Mouse (Mus musculus): ENCODE data around the gene Fdps. TPM values are rescaled to one million over a fixed set of nuclear protein-coding genes. Genes with fewer than 3 reads are reported as not detected.
"Not testable (repeated sequence)": the region's sequence is repeated elsewhere in the genome, so short reads cannot be mapped to it uniquely, and the experiment has no call there.

Fdps gene
- polyA plus RNA-seq, 1 experiment from 2014 or later: 340 TPM

DNA sequence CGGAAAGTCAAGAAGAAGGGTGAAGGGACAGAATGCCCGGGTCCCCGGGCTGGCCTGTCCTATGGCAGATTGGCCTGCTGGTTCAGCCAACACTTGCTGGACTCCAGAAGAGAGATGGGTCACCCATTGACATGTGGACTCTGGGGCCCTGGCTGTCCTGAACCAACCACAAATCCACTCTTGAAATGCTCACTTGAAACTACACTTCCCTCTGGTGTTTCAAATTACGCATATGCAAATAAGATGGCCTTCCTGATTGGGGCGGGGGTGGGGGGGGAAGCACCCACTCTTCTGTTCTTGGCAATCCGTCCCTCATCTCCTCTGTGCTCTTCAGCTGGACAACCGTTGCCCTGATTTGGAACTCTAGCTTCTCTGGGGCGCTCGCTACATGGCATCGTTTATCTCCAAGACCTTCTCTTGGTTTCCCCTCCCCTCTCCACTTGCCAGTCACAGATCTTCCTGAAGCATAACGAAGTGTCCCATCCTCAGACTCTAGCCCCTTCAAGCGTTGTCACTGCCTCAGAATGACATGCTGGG is 17.0 kb downstream of the Fdps start:
- H3K9ac ChIP-seq (ENCODE audit: low read length): no peak overlapping the region
- no peak overlapping the region for H3K27ac ChIP-seq (ENCODE audit: low read length)
- H3K4me2 ChIP-seq (ENCODE audit: low read depth, low read length): no peak overlapping the region
- peaks cover 16% of the 10 kb centered on the region for H3K4me1 ChIP-seq (ENCODE audit: control insufficient read depth, insufficient read depth, low read length)
- no peak for ATAC-seq (ENCODE audit: insufficient read depth, low FRiP score)
- no peak overlapping the region for H3K4me3 ChIP-seq (replicated peaks; ENCODE audit: low read length)
- H3K36me3 ChIP-seq (ENCODE audit: control insufficient read depth, insufficient read depth, low read length): no peaks in the 10 kb centered on the region; the same call in 1 of the 2 replicates
- 83% methylated on average over 12 of the region's 12 CpGs for WGBS
- H3K27me3 ChIP-seq (ENCODE audit: control insufficient read depth, insufficient read depth, low read length): no peaks in the 10 kb centered on the region
- H3K9me3 ChIP-seq (replicated peaks; ENCODE audit: control insufficient read depth, low read length): no peaks in the 10 kb centered on the region

DNA sequence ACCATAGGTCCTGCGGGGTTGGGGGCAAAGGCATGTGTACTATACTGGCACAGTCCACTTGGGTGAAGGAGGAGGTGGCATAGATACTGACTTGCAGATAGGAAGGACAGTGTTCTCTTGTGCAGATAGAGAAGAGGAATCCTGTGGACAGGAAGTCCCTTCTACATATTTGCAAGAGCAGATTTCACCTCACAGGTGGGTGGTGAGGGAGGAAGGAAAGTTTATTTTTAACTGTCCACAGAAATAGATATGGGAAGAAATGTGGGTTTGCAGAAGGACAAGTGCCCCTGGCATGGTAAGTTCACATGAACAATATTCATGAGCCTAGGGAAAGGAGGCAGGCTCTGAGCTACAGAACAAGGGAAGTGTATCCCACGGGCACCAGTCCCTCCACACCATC is 17.6 kb downstream of the Fdps start:
- no peak for ATAC-seq (ENCODE audit: insufficient read depth, low FRiP score)
- Histone ChIP-seq H3K27ac (ENCODE audit: low read length) (no peak overlapping the region), H3K4me3 (replicated peaks; ENCODE audit: low read length) (no peak overlapping the region), H3K4me2 (ENCODE audit: low read depth, low read length) (no peak overlapping the region), H3K9me3 (replicated peaks; ENCODE audit: control insufficient read depth, low read length) (no peaks in the 10 kb centered on the region), H3K27me3 (ENCODE audit: control insufficient read depth, insufficient read depth, low read length) (no peaks in the 10 kb centered on the region), H3K4me1 (ENCODE audit: control insufficient read depth, insufficient read depth, low read length) (peaks cover 11% of the 10 kb centered on the region), H3K9ac (ENCODE audit: low read length) (no peak overlapping the region), H3K36me3 (ENCODE audit: control insufficient read depth, insufficient read depth, low read length) (peaks cover 3% of the 10 kb centered on the region; the same call in 1 of the 2 replicates)
- WGBS: 82% methylated on average over 2 of the region's 2 CpGs

DNA sequence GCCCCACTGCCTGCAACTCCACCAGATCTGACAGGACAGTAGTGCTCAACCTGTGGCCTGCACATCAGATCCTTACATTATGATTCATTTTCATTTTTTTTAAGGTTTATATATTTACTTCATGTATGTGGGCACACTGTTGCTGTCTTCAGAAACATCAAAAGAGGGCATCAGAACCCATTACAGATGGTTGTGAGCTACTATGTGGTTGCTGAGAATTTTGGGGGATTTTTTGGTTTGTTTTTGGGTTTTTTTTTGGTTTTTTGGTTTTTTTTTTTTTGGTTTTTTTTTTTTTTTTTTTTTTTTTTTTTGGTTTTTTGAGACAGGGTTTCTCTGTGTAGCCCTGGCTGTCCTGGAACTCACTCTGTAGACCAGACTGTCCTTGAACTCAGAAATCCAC is 19.5 kb downstream of the Fdps start:
- H3K9ac ChIP-seq (ENCODE audit: low read length); ATAC-seq (ENCODE audit: insufficient read depth, low FRiP score); H3K36me3 ChIP-seq (ENCODE audit: control insufficient read depth, insufficient read depth, low read length); H3K4me2 ChIP-seq (ENCODE audit: low read depth, low read length); H3K9me3 ChIP-seq (replicated peaks; ENCODE audit: control insufficient read depth, low read length); H3K27me3 ChIP-seq (ENCODE audit: control insufficient read depth, insufficient read depth, low read length); H3K27ac ChIP-seq (ENCODE audit: low read length); H3K4me3 ChIP-seq (replicated peaks; ENCODE audit: low read length); H3K4me1 ChIP-seq (ENCODE audit: control insufficient read depth, insufficient read depth, low read length): not testable (repeated sequence)

DNA sequence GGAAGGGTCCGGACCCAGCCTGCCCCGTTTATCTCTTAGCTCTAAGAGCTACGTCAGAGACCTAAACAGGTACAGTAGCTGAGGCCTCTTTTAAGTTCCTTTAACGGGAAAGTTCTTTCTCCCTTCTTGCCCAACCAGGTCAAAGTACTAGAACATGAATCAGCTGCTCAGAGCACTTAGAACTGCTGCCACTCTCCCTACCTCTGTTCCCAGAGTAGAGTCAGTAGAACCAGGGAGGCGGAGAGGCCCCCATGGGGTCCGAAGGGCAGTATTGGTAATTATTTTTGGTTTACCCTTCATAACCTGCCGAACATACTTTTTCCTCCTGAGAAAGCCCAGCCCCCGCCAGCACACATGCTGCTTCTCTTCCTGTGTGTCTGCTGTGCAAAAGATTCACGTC is 24.4 kb downstream of the Fdps start:
- Histone ChIP-seq H3K9ac (ENCODE audit: low read length) (no peak overlapping the region), H3K9me3 (replicated peaks; ENCODE audit: control insufficient read depth, low read length) (no peaks in the 10 kb centered on the region), H3K27me3 (ENCODE audit: control insufficient read depth, insufficient read depth, low read length) (no peaks in the 10 kb centered on the region), H3K4me3 (replicated peaks; ENCODE audit: low read length) (no peak overlapping the region), H3K4me2 (ENCODE audit: low read depth, low read length) (no peak overlapping the region), H3K4me1 (ENCODE audit: control insufficient read depth, insufficient read depth, low read length) (no peaks in the 10 kb centered on the region), H3K27ac (ENCODE audit: low read length) (no peak overlapping the region), H3K36me3 (ENCODE audit: control insufficient read depth, insufficient read depth, low read length) (peaks cover 19% of the 10 kb centered on the region)
- WGBS: 82% methylated on average over 9 of the region's 9 CpGs
- ATAC-seq (ENCODE audit: insufficient read depth, low FRiP score): no peak

DNA sequence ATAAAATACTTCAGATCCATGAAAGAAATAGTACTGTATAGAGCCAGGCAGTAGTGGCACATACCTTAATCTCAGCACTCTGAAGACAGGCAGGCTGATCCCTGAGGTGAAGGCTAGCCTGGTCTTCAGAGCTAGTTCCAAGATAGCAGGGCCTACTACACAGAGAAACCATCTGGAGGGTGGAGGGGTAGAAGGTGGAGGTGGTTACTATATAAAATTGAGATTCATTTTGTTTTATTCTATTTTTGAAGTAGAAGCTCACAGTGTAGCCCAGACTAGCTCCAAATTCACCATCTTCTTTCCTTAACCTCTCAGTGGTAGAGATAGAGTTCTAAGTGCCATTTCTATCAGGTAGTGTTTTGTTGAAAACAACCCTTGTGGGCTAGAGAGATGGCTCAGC is 34.5 kb downstream of the Fdps start:
- peaks cover 28% of the 10 kb centered on the region for H3K36me3 ChIP-seq (ENCODE audit: control insufficient read depth, insufficient read depth, low read length)
- no peak overlapping the region for H3K4me2 ChIP-seq (ENCODE audit: low read depth, low read length)
- no peak overlapping the region for H3K27ac ChIP-seq (ENCODE audit: low read length)
- H3K27me3 ChIP-seq (ENCODE audit: control insufficient read depth, insufficient read depth, low read length): no peaks in the 10 kb centered on the region
- no peak overlapping the region for H3K9ac ChIP-seq (ENCODE audit: low read length)
- H3K4me3 ChIP-seq (replicated peaks; ENCODE audit: low read length): no peak overlapping the region
- no peaks in the 10 kb centered on the region for H3K9me3 ChIP-seq (replicated peaks; ENCODE audit: control insufficient read depth, low read length)
- no peak for ATAC-seq (ENCODE audit: insufficient read depth, low FRiP score)
- no peaks in the 10 kb centered on the region for H3K4me1 ChIP-seq (ENCODE audit: control insufficient read depth, insufficient read depth, low read length)

DNA sequence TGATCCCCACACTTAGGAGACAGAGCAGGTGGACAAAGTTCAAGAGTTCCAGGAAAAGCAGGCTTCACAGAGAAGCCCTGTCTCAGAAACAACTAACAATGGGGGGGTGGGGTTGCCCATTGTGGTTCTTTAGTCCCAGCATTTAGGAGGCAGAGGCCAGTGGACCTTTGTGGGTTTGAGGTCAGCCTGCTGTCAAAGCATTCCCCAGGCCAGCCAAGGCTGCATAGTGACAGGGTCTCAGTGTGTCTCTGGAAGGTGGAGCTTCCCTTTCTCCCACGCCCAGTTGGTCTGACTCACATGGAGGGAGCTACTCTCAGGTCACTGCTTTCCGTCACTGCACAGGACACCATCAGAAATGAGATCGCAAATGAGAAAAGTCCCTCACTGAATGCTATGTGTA is 40.1 kb downstream of the Fdps start:
- 72% methylated on average over 3 of the region's 3 CpGs for WGBS
- no peak for ATAC-seq (ENCODE audit: insufficient read depth, low FRiP score)
- H3K36me3 ChIP-seq (ENCODE audit: control insufficient read depth, insufficient read depth, low read length): peaks cover 33% of the 10 kb centered on the region
- H3K4me1 ChIP-seq (ENCODE audit: control insufficient read depth, insufficient read depth, low read length): no peaks in the 10 kb centered on the region
- H3K9ac ChIP-seq (ENCODE audit: low read length): no peak overlapping the region
- H3K4me2 ChIP-seq (ENCODE audit: low read depth, low read length): no peak overlapping the region
- H3K9me3 ChIP-seq (replicated peaks; ENCODE audit: control insufficient read depth, low read length): no peaks in the 10 kb centered on the region
- H3K4me3 ChIP-seq (replicated peaks; ENCODE audit: low read length): no peak overlapping the region
- H3K27ac ChIP-seq (ENCODE audit: low read length): no peak overlapping the region
- no peaks in the 10 kb centered on the region for H3K27me3 ChIP-seq (ENCODE audit: control insufficient read depth, insufficient read depth, low read length)

DNA sequence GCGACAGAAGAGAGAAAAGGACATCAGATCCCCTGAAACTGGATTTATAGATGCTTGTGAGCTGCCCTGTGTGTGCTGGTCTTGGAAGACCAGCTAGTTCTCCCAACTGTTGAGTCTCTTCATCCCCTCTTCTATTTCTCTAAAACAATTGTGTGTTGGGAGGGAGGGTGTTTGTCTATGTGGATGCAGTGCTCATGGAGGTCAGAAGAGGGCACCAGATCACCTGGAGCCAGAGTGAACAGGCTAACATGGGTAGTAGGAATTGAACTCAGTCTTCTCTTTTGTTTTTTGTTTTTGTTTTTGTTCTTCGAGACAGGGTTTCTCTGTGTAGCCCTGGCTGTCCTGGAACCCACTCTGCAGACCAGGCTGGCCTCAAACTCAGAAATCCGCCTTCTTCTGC is 43.0 kb downstream of the Fdps start:
- H3K9ac ChIP-seq (ENCODE audit: low read length): no peak overlapping the region
- ATAC-seq (ENCODE audit: insufficient read depth, low FRiP score): no peak
- H3K9me3 ChIP-seq (replicated peaks; ENCODE audit: control insufficient read depth, low read length): no peaks in the 10 kb centered on the region
- peaks cover 24% of the 10 kb centered on the region for H3K36me3 ChIP-seq (ENCODE audit: control insufficient read depth, insufficient read depth, low read length)
- WGBS: 80% methylated on average over 3 of the region's 3 CpGs
- no peak overlapping the region for H3K4me2 ChIP-seq (ENCODE audit: low read depth, low read length)
- H3K4me1 ChIP-seq (ENCODE audit: control insufficient read depth, insufficient read depth, low read length): no peaks in the 10 kb centered on the region
- H3K4me3 ChIP-seq (replicated peaks; ENCODE audit: low read length): no peak overlapping the region
- H3K27me3 ChIP-seq (ENCODE audit: control insufficient read depth, insufficient read depth, low read length): no peaks in the 10 kb centered on the region
- H3K27ac ChIP-seq (ENCODE audit: low read length): no peak overlapping the region

DNA sequence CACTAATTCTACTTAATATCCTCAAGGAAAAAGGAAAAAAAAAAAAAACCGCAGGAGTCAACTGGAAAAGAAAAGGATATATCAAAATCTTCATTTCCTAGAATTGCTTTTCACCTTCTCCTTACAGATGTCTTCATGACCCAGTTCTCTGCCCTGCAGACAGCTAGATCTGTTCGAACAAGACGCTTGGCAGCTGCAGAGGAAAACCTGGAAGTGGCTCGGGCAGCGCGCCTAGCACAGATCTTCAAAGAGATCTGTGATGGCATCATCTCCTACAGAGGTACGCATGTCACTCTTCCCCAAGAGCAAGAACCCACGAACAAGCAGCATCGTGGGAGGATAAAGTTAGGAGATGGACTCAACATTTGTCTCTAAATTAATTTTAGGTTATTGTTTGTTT is 43.4 kb downstream of the Fdps start:
- H3K4me3 ChIP-seq (replicated peaks; ENCODE audit: low read length): no peak overlapping the region
- no peaks in the 10 kb centered on the region for H3K9me3 ChIP-seq (replicated peaks; ENCODE audit: control insufficient read depth, low read length)
- no peak for ATAC-seq (ENCODE audit: insufficient read depth, low FRiP score)
- no peak overlapping the region for H3K27ac ChIP-seq (ENCODE audit: low read length)
- no peaks in the 10 kb centered on the region for H3K27me3 ChIP-seq (ENCODE audit: control insufficient read depth, insufficient read depth, low read length)
- no peaks in the 10 kb centered on the region for H3K4me1 ChIP-seq (ENCODE audit: control insufficient read depth, insufficient read depth, low read length)
- H3K36me3 ChIP-seq (ENCODE audit: control insufficient read depth, insufficient read depth, low read length): peaks cover 24% of the 10 kb centered on the region
- H3K9ac ChIP-seq (ENCODE audit: low read length): no peak overlapping the region
- WGBS: 91% methylated on average over 9 of the region's 9 CpGs
- H3K4me2 ChIP-seq (ENCODE audit: low read depth, low read length): no peak overlapping the region

Data from stomach, embryonic 16.5 days (tissue).